Mouse (Mus musculus): ENCODE results near the gene Gm5737.

Gene Gm5737

DNA sequence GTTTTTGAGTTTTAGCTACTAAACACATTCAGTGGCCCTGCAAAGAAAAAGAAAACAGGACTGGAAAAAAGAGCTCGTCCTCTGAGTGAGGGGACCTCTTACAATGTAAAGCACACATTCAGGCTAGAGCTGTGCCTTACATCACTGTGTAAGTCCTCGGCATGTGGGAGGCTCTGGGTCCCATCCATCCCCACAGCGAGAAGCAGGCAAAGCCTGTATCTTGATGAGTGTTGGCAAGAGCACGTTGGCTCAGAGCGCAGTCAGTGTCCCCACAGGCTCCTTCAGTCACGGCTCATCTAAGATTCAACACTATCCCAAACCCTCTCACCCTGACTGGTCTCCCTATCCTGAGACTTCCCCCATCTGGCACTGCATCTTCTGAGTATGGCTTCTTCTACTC is 66.1 kb downstream of the Gm5737 start:
- no peak for DNase-seq

DNA sequence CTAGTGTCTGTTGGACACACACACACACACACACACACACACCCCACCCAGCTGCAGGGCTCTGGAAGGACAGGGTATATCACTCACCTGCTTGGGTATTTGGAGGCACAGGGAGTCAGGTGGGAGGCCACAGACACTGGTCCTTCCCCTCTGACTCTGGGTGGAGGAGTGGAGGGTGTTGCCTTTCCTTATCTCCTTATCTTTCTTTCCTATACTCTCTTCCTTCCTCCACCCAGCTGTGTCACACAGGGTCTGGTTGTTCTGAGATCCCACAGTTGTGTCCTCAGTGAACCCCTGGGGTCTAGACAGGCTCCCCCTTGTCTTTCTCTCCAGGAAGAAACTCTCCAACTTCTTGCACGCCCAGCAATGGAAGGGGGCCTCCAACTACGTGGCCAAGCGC is 67.8 kb downstream of the Gm5737 start:
- DNase-seq = no peak

DNA sequence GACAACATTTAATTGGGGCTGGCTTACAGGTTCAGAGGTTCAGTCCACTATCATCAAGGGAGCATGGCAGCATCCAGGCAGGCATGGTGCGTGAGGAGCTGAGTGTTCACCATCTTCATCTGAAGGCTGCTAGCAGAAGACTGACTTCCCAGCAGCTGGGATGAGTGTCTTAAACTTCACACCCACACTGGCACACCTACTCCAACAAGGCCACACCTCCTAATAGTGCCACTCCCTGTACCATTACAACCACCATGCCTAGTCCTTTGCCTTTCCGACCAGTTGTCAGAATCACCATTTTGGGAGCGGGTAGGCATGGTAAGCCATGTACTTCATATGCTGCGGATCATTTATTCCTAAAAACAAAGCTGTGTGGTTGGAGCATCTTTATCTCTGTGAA is 68.6 kb downstream of the Gm5737 start:
- DNase-seq = no peak
